Mouse (Mus musculus) midbrain, embryonic 14.5 days (tissue): ENCODE data around the gene Trim65. TPM values are rescaled to one million over a fixed set of nuclear protein-coding genes. Genes with fewer than 3 reads are reported as not detected.

ENCODE experiments used
- ATAC-seq: fragments of 200-750 bp; cut with Nextera tagmentation; 2 replicates; pipeline ENCODE4 v1.8.0; 2017; ENCODE audit warnings: moderate number of reproducible peaks, moderate library complexity; ENCODE audit not compliant: low FRiP score, low TSS enrichment
- DNase-seq: peaks from one replicate; pipeline ENCODE4 v3.0.0-alpha.2; 2015
- H3K27ac ChIP-seq: fragments of 300-500 bp; sonication (generic); replicated peaks from 2 replicates; pipeline ENCODE4 v1.5.1; 2014; ENCODE audit warnings: mild to moderate bottlenecking, low read depth, low read length, moderate library complexity
- H3K27me3 ChIP-seq: fragments of 300-500 bp; sonication (generic); 2 replicates; pipeline ENCODE4 v1.6.1; 2014; ENCODE audit warnings: low read length, control low read depth, mixed read lengths; ENCODE audit not compliant: control insufficient read depth, insufficient read depth
- H3K36me3 ChIP-seq: fragments of 300-500 bp; sonication (generic); 2 replicates; pipeline ENCODE4 v1.6.1; 2014; ENCODE audit warnings: low read length, control low read depth; ENCODE audit not compliant: control insufficient read depth, insufficient read depth
- H3K4me1 ChIP-seq: fragments of 300-500 bp; sonication (generic); 2 replicates; pipeline ENCODE4 v1.6.1; 2014; ENCODE audit warnings: mild to moderate bottlenecking, antibody characterized with exemption, low read length, control low read depth; ENCODE audit not compliant: control insufficient read depth, insufficient read depth
- H3K4me2 ChIP-seq: fragments of 300-500 bp; sonication (generic); 2 replicates; pipeline ENCODE4 v1.6.1; 2014; ENCODE audit warnings: mild to moderate bottlenecking, low read length, moderate library complexity
- H3K4me3 ChIP-seq: fragments of 300-500 bp; sonication (generic); replicated peaks from 2 replicates; pipeline ENCODE4 v1.5.1; 2014; ENCODE audit warnings: low read depth, low read length
- H3K9ac ChIP-seq: fragments of 300-500 bp; sonication (generic); replicated peaks from 2 replicates; pipeline ENCODE4 v1.6.1; 2014; ENCODE audit warnings: mild to moderate bottlenecking, low read length, moderate library complexity
- H3K9me3 ChIP-seq: fragments of 300-500 bp; sonication (generic); 2 replicates; pipeline ENCODE4 v1.6.1; 2016; ENCODE audit warnings: low read length, control low read depth, mixed read lengths; ENCODE audit not compliant: control insufficient read depth
- WGBS: fragments of 180-500 bp; shearing (Covaris S2); extraction: QIAGEN DNeasy Blood & Tissue Kit; methylation state at CpG from one replicate; pipeline ENCODE4 v1.1.7; 2014; 5-methylcytosine and 5-hydroxymethylcytosine counted together
- polyA plus RNA-seq: library from polyadenylated mRNA; unstranded; fragments of >200 nt; fragmentation: Nextera tagmentation; extraction: Ambion mirVana; gene quantifications from 2 replicates; pipeline ENCODE4 v1.2.1, GENCODE M21; 2014

Trim65 gene
- polyA plus RNA-seq, 1 experiment from 2014 or later, result 2.0 TPM

DNA sequence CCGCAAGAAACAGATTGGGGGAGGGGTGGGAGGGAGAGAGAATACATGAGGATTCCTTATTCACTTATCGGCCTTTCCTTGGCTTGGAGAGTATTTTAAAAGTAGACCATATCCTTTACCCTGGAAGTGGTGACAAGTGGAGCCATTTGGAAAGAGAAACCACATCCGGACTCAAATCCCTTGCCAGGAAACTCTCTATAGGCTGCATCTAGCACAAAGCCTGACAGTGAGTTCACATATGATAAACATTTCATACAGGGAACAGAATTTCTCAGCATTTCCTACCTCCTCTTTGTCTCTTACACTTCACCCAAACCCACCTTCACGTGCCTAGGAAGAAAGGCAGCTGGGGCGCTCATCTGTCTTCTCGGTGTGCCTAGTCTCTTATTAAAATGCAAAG, 36.3 kb upstream of the Trim65 start:
- H3K27ac ChIP-seq, result peak overlapping the region; percentile 93

DNA sequence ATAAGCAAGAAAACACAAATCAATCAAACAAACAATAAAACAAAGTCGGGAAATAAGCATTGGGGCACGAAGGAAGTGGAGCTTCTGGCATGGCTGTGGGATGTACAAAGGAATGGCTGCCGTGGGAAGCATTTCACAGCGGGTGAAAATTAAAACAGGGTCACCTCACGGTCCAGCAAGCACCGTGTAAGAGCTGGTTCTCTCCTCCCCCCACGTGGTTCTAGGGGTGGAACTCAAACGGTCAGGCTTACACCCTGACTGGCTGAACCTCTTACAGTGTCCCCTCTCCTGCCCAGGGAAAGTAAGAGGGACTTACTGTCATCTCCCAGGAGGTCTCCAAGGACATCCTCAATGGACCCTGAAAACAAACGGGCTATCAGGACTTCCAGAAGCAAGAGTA, 32.1 kb upstream of the Trim65 start:
- no peak overlapping the region for H3K27ac ChIP-seq
- no peaks in the 10 kb centered on the region for H3K9me3 ChIP-seq
- no peak overlapping the region for H3K9ac ChIP-seq
- peaks cover 13% of the 10 kb centered on the region for H3K4me1 ChIP-seq
- peaks cover 69% of the 10 kb centered on the region for H3K36me3 ChIP-seq
- DNase-seq (no peak), ATAC-seq (no peak)
- H3K4me2 ChIP-seq, result no peak overlapping the region
- no peaks in the 10 kb centered on the region for H3K27me3 ChIP-seq
- H3K4me3 ChIP-seq, result no peak overlapping the region
- WGBS, result 21% methylated on average over 9 of the region's 9 CpGs

More for the DNA sequence above, 36.3 kb upstream of the Trim65 start:
- Histone ChIP-seq H3K9me3 (no peaks in the 10 kb centered on the region), H3K9ac (peak overlapping the region; percentile 89), H3K4me2 (peak overlapping the region; percentile 80), H3K4me3 (peak overlapping the region; percentile 75), H3K4me1 (peaks cover 13% of the 10 kb centered on the region), H3K27me3 (no peaks in the 10 kb centered on the region), H3K36me3 (peaks cover 42% of the 10 kb centered on the region)
- DNase-seq (no peak), ATAC-seq (no peak)
- 7% methylated on average over 6 of the region's 6 CpGs for WGBS

DNA sequence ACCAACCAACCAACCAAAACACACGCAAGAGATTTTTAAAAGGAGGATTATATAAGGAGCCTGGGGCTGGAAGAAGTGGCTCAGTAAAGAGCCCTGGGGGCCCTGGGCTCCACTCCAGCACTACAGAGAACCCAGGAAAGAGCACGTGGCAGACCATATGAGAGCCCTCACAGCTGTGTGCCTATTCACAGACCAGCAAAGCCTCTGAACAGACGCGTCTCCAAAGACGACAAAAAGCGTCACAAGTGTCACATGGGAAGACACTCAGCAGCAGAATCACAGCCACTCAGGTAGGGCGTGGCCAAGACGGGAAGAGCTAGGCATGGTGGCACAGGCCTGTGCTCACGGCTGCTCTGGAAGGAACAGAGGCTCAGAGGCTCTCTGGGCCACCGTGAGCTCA, 31.2 kb upstream of the Trim65 start:
- 70% methylated on average over 10 of the region's 10 CpGs for WGBS
- ATAC-seq (no peak), DNase-seq (no peak)
- Histone ChIP-seq H3K27ac (no peak overlapping the region), H3K9ac (no peak overlapping the region), H3K4me2 (no peak overlapping the region), H3K4me3 (no peak overlapping the region), H3K9me3 (no peaks in the 10 kb centered on the region), H3K4me1 (peaks cover 12% of the 10 kb centered on the region), H3K36me3 (peaks cover 77% of the 10 kb centered on the region), H3K27me3 (no peaks in the 10 kb centered on the region)

GRCm38 (mm10) chr11:116161312-116161711, 30.4 kb upstream of the Trim65 start:
- H3K27ac ChIP-seq, result no peak overlapping the region
- ATAC-seq (no peak), DNase-seq (no peak)
- H3K4me3 ChIP-seq, result no peak overlapping the region
- WGBS, result 78% methylated on average over 12 of the region's 12 CpGs
- H3K4me2 ChIP-seq, result no peak overlapping the region
- peaks cover 85% of the 10 kb centered on the region for H3K36me3 ChIP-seq
- no peak overlapping the region for H3K9ac ChIP-seq
- H3K4me1 ChIP-seq, result peaks cover 4% of the 10 kb centered on the region; the same call in 1 of the 2 replicates
- no peaks in the 10 kb centered on the region for H3K9me3 ChIP-seq
- H3K27me3 ChIP-seq, result no peaks in the 10 kb centered on the region

DNA sequence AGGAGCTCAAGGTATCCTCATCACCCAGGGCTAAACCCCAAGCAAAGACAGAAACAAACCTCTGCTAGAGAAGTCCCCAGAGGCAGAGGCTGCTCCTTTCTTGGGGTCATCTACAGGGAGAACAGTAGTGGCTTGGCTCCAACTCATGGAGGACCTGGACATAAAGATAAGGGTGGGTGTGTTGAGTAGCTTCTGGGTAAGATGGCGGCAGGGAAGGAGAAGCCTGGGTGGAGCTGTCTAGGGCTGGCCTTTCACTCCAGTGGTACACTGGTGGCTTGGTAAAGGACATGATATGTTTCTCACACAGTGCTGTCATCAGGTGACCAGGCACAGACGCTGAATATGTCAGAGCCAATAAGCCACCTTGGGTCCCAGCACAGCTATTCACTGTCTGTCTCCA, 20.0 kb upstream of the Trim65 start:
- no peak overlapping the region for H3K27ac ChIP-seq
- no peak overlapping the region for H3K4me3 ChIP-seq
- no peak overlapping the region for H3K4me2 ChIP-seq
- H3K9ac ChIP-seq, result no peak overlapping the region
- peaks cover 100% of the 10 kb centered on the region for H3K36me3 ChIP-seq
- DNase-seq (no peak), ATAC-seq (no peak)
- no peaks in the 10 kb centered on the region for H3K9me3 ChIP-seq
- 96% methylated on average over 2 of the region's 2 CpGs for WGBS
- no peaks in the 10 kb centered on the region for H3K27me3 ChIP-seq
- no peaks in the 10 kb centered on the region for H3K4me1 ChIP-seq

DNA sequence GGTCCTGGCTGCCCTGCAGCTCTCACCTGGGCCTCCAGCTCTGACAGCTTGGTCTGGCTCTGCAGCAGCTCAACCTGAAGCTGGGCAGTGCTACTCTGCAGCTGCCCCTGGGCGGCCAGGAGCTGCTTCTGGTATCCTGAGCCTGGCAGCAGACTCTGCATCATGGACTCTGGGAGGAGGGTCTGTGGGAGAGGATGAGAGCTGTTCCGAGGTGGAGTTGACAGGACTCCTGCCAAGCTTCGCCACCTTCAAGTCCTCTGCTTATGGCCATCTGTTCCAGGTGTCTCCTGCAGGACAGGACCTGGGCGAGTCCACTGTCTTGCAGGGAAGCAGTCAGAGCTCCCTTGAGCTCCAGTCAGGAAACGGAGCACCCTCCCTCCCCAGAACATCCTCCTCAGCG, 18.4 kb upstream of the Trim65 start:
- Histone ChIP-seq H3K27ac (no peak overlapping the region), H3K4me1 (no peaks in the 10 kb centered on the region), H3K9ac (no peak overlapping the region), H3K36me3 (peaks cover 100% of the 10 kb centered on the region), H3K4me2 (no peak overlapping the region), H3K27me3 (no peaks in the 10 kb centered on the region), H3K4me3 (no peak overlapping the region), H3K9me3 (no peaks in the 10 kb centered on the region)
- no peak for ATAC-seq
- WGBS, result 87% methylated on average over 6 of the region's 6 CpGs
- no peak for DNase-seq

DNA sequence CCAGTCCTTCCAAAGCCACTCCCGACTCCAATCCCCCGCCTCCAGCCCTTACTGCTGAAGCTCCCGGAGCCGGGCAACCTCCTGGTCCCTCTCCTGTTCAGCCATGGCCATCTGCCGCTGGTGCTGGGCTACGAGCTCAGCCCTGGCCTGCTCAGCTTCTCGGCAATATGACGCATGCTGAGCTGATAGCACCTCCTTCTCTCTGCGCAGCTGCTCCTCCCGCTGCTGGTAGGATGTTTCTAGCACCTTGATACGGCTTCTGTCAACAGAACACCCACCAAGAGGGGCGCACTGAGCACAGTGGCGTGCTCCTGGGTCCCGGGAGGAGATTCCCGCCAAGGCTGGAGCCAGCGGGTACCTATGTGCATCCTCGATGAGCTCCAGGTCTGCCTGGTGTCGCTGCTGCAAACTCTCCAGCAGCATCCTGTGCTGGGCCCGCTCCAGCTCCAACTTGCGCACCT, 17.9 kb upstream of the Trim65 start:
- no peaks in the 10 kb centered on the region for H3K27me3 ChIP-seq
- no peak overlapping the region for H3K4me2 ChIP-seq
- 71% methylated on average over 20 of the region's 20 CpGs for WGBS
- no peak for DNase-seq
- no peak overlapping the region for H3K27ac ChIP-seq
- no peaks in the 10 kb centered on the region for H3K9me3 ChIP-seq
- peaks cover 100% of the 10 kb centered on the region for H3K36me3 ChIP-seq
- ATAC-seq, result no peak
- no peaks in the 10 kb centered on the region for H3K4me1 ChIP-seq
- H3K4me3 ChIP-seq, result no peak overlapping the region
- no peak overlapping the region for H3K9ac ChIP-seq

- H3K27me3 ChIP-seq, result no peaks in the 10 kb centered on the region
- no peaks in the 10 kb centered on the region for H3K9me3 ChIP-seq
- ATAC-seq (no peak; the same call in 1 of the 2 replicates), DNase-seq (no peak)
- peaks cover 100% of the 10 kb centered on the region for H3K36me3 ChIP-seq
- H3K27ac ChIP-seq, result no peak overlapping the region
- H3K9ac ChIP-seq, result no peak overlapping the region
- no peak overlapping the region for H3K4me3 ChIP-seq
- no peak overlapping the region for H3K4me2 ChIP-seq
- 73% methylated on average over 25 of the region's 25 CpGs for WGBS
- H3K4me1 ChIP-seq, result no peaks in the 10 kb centered on the region
Measured at GRCm38 (mm10) chr11:116146294-116146985, 15.5 kb upstream of the Trim65 start.
